Comparison of ENCODE assay signal across 15 mouse cellular contexts in the genomic region with DNA sequence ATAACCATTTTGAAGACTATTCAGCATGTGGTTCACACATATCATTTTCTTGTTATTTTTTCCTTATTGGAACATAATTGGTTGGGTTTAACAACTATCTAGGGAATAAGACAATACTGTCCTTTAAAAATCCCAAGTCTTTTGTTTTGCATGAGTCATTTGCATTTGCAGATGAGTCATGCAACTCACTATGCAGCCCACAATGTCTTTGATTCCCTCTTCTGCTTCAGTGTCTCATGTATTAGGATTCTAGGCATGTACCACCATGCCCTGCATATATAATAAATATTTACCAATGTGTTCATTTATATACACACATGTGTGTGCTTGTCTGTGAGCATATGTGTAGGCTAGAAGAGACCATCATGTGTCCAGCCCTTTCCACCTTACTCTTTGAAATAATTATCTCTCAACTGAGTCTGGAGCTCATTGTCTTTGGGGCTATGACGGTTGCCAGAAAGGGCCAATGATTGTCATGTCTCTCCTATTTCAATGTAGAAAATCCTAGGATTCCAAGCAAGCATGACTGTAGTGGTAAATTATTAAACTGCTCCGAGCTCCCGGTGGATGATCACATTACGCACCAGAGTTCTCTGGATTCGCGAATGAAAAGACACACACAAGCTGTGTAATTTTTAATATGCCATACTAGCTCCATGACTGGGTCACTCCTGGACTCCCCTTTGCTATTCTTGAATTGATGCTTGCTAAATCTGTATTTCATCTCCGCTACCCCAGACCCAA.
"Had no signal": no experiment of that assay in that cellular context is flagged by ENCODE, and none has a peak within 500 bp of the region (broad histone marks: within the 10 kb centered on the region; RNA-seq: fewer than 3 reads in every experiment).

No protein-coding gene starts in this region.

- H3K27me3 ChIP-seq: limb, embryonic 12.5 days; liver, embryonic 13.5 days; lung, embryonic 15.5 days; midbrain, embryonic 12.5 days; neural tube, embryonic 15.5 days; stomach, embryonic 15.5 days had no signal

- H3K36me3 ChIP-seq: liver, embryonic 13.5 days; midbrain, embryonic 12.5 days; neural tube, embryonic 15.5 days; stomach, embryonic 15.5 days had no signal

- ATAC-seq: intestine, postnatal 0 days; liver, postnatal 0 days had no signal

- DNase-seq: kidney, postnatal 10 days; liver; liver, embryonic 13.5 days; liver, postnatal 0 days; lung, postnatal 14 days; right cerebral cortex, postnatal 14 days; thymus, adult 2 months; thymus, postnatal 25 days had no signal

- H3K4me3 ChIP-seq: layer of hippocampus, adult 2 months; limb, embryonic 12.5 days; liver, embryonic 13.5 days; lung, embryonic 15.5 days; midbrain, embryonic 12.5 days; neural tube, embryonic 15.5 days; stomach, embryonic 15.5 days had no signal
